Mouse (Mus musculus): ENCODE results near the gene Mark1.

Gene Mark1

DNA sequence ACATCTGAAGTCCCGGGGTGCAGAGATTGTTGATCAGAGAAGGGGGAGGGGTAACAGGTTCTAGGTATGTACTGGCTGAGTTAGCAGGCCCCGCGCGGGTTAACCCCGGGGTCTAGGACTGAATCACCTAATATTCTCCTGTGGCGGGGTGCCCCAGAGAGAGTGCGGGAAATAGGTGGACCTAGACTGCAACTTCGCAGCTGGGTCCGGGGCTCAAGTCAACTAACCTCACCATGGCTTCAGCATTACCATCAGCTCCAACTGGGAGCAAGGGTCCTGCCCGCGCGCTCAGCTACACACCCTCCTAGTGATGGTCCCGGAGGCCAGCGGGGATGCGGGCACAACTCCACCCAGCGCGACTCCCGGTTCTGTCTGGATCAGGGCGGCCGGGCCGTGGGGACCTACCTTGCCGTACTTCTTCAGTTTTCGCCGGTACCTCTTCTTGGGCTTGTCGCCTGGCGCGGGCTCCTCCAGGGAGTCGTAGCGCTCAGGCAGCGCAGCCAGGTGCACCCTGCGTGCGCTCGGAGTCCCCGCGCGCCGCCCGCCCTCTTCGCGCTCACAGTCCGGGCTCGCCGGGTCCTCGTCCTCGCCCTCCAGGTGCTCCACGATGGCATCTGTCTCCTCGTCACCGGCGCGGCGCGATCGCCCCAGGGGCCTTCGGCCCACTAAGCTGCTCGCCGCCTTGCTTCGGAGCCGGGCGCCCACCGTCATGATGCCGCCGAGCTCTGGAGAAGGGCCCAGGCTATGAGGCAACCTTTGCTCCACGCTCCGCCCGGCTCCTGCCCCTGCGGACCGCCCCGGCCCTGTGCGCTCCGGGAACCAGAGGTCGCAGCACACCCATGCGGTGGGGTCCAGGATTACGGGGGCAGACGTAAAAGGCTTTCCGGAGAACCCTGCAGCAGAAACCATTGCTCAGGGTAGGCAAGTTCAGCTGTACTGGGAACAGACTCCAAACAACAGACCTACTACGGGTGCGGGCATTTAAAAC is 116.8 kb downstream of the Mark1 start, which contains the start of gene C130074G19Rik:
Gene C130074G19Rik (minus strand): TSS at position 938 of the 988 bp plus-strand sequence.
- DNase-seq, result peak; percentile 11 to 23

DNA sequence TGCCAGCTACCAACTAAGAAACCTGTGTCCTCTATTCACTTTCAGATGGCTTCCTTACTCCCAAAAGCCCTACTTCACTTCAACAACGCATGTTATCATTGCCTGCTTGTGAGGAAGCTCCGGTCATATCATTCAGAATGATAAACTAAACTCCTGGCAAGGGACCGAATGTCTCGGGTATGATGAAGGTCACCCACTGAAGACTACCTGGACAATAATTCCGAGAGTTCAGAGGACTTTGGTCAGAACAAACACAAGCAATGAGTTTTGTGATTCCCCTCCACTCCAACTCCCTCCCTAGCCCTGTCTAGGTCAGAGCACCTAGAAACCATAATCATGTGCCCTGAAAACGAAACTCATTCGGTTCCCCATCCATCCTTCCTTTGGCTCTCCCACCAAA is 117.5 kb downstream of the Mark1 start:
- DNase-seq, result no peak

DNA sequence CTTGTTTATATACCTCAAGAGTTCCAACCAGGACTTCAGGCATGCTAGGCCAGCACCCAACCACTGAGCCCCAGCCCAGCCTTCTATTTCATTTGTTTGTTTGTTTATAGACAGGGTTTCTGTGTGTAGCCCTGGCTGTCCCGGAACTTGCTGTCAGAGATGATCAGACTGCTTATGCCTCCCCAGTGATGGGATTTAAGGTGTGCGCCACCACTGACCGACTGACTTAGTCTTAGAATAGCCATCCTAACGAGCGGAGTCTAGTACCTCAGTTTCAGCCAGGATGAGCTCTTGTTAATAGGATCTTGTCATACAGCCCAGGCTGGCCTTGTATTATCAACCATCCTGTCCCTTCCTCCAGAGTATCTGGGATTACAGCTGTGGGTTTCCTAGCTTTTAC is 118.2 kb downstream of the Mark1 start:
- no peak for DNase-seq

DNA sequence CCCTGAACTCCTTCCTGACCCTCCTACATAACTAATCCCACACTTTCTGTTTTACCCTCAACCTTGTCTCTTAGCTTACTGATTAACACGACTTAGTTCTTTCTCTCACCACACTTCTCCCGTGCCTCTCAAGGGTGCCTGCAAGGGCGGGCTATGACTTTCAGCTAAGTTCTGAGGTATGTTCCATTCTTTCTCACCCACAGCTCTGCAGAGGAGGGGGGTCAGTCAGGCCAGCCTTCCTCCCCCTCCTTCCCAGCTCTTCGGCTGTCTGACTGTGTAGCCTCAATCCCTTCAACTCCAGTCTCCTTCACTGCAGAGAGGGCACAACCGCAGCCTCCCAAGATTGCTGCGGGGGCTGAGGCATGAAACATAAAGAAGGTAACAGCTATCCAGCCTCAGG is 120.5 kb downstream of the Mark1 start:
- DNase-seq, result no peak

DNA sequence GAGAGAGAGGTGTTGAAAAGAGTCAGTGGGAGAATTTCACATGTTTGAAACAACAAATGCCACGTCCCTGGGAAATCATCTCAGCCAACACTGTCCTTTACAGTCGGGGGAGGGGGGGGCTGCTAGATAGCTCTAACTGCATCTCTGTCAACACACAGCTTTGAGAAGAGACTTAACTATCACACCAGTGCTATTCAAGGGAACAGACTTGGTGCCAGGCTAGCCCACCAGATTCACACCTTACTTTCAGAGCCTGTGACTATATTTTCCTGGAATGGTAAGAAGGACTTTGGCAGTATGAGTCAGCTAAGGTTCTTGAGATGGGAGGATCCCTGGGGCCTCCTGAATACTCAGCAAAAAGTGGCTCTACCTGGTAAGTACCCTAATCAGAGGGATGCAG is 122.1 kb downstream of the Mark1 start:
- DNase-seq, result no peak

GRCm38 (mm10) chr1:184873910-184874309 is 125.5 kb downstream of the Mark1 start:
- no peak for DNase-seq

GRCm38 (mm10) chr1:184872069-184872819 is 127.1 kb downstream of the Mark1 start:
- no peak for DNase-seq

GRCm38 (mm10) chr1:184871506-184871905 is 127.9 kb downstream of the Mark1 start:
- DNase-seq, result no peak

- no peak for DNase-seq
These were observed 128.6 kb downstream of the Mark1 start for GRCm38 (mm10) chr1:184870646-184871385.

GRCm38 (mm10) chr1:184869939-184870565 is 129.3 kb downstream of the Mark1 start:
- no peak for DNase-seq

GRCm38 (mm10) chr1:184867640-184868120 is 131.7 kb downstream of the Mark1 start:
- DNase-seq, result no peak

GRCm38 (mm10) chr1:184864381-184864801 is 135.0 kb downstream of the Mark1 start:
- no peak for DNase-seq

- DNase-seq, result no peak
These were observed 136.7 kb downstream of the Mark1 start for GRCm38 (mm10) chr1:184862636-184863035.

GRCm38 (mm10) chr1:184861551-184861950 is 137.8 kb downstream of the Mark1 start:
- no peak for DNase-seq

DNA sequence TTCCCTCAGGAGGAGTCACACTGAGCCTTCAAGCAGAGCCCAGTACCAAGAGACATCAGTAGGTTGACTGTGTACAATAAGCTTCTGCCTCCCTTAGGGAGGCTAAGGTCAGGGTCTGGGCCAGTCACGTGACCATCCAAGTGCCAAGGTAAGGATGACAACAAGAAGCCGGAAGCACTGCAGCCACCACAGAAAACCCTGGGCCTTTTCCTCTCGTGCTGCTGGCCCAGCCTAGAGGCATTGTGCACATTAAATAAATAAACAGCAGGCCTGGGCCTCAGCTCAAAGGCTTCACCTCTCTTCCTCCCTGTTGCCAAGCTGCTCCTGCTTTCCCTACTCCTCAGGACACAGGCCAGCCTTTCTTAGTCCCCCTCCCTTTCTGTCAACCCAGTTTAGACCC is 139.1 kb downstream of the Mark1 start:
- DNase-seq, result no peak

- no peak for DNase-seq
These were observed 141.1 kb downstream of the Mark1 start for GRCm38 (mm10) chr1:184858253-184858652.

DNA sequence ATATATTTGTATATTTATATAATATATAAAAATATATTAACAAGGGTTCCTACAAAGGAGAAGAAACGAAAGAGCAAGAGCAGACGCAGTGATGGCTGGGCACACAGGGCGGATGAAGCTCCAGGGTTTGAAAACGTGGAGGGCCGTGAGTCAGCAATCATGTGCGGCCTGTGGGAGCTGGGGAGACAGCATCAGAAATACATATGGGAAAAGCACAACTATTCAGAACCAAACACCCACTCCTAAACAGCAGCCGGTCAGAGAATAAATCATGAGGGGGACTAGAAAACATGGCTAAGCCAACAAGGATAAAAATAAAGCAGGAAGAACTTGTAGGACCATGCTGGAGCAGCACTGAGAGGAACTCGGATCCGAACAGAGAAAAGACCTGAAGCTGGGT is 142.2 kb downstream of the Mark1 start:
- DNase-seq, result no peak

DNA sequence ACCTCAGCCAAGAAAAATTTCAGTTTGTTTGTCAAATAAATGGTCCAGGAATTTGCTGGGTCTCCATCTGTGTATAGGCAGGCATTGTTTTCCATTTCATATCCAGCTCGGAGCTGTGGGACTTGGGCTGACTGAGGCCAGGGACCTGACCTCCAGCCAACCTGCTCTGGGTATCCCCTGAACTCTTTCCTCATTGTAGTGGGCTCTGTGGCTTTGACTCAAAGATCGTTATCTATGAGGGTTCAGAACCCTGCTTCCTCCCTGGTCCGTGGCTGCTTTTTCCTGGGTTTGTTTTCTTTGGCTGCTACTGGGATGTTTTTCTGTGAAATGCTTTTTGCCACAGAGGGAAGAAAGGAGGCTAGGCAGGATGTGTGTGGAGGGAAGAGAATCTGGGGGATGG is 145.4 kb downstream of the Mark1 start:
- DNase-seq, result no peak

- peak; percentile 62 for DNase-seq
These were observed 146.0 kb downstream of the Mark1 start for GRCm38 (mm10) chr1:184853339-184853738.

GRCm38 (mm10) chr1:184851741-184852618 is 147.4 kb downstream of the Mark1 start:
- peak; percentile 51 to 52 for DNase-seq

- no peak for DNase-seq
These were observed 148.2 kb downstream of the Mark1 start for GRCm38 (mm10) chr1:184851166-184851565.
